Mouse (Mus musculus) cerebellum, adult 18-20 months (tissue): Measurements from ENCODE around the gene Stra6.

Experiments used
- DNase-seq, 2 experiments: peaks; one replicate each; pipeline ENCODE4 v3.0.0; 2021

Stra6 gene

DNA sequence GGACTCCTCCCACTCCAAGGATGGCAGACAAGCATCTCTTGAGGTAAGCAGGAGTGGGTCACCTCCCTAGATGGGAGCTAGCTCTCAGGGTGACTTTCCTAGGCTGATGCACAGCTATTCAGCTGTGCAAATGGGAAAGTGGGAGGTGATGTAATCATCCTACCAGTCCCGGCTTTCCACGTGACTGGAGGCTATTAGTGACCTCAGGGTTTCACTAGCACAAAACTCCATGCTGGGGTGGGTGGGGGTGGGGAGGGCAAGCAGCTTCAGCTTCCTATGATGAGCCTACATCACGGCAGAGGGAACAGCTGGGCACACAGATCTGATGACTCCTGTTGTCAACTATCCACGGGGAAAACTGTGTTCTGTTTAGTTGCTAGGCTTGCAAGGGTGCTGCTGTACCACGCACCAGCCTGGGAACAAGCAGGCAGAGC is 111.2 kb downstream of the Stra6 start:
- no peak for DNase-seq

DNA sequence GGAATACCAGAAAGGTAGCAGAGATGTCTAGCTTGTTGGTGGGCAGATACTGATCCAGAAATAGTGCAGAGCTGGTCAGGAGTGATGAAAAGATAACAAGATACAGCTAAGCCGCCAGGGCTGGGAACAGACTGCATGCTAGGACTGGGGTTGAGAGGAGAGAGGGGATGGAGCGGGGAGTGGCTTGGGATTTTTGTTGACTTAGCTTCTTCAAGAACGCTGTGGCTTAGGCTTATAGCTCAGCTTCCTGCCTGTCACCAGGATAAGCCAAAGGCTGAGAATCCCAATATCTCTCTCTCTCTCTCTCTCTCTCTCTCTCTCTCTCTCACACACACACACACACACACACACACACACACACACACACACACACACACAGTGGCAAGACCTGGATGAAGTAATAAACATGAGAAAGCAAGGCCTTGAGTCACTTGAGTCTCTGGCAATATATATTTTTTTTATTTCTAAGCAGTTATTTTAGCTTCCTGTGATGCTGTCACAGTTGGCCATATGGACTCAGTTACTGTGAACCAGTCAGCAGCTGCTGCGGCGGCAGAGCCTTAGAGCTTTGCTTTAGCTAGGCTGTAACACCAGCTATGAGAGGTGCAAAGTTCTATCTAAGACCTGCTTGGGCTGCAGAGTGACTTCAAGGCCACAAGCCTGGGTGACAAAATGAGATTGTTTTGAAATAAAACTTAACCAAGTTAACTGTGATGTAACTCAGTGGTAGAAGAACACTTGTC is 112.3 kb downstream of the Stra6 start:
- no peak for DNase-seq

DNA sequence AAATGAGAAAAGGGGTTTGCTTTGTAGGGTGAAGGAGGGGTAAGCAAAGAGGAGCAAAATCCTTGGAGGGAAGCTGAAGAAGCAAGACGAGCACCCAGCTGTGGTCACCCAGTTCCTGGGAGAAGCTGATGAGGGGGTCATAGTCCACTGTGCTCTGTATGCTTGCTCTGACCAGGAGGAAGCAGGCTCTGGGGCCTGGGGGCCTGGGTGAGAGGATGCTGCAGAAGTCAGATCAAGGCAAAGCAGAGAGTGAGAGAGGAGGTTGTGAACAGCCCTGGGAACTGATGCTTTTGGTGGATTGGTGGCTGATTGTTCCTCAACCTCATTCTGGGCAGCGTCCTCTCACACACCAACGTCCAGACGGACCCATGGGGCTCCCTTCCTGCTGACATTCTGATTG is 113.6 kb downstream of the Stra6 start:
- DNase-seq = no peak

DNA sequence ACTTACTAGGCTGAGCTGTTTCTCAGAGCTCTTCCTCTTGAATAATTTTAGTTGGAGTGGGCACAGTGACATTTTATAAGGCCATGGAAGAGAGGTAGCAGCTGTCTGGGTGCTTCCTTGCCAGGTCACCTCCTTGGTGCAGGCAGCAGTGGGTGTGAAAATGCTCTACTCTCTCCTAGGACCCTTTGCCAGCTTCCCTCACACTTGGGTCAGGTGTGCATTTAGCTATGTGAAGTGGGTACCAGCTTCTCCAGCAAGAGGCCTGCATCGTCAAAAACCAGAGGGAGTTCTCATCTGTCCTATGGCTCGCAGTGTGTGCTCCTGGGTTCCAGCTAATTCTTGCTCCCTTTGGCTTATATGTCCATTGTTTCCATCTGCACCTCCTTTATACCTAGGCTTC is 115.8 kb downstream of the Stra6 start:
- DNase-seq = no peak

DNA sequence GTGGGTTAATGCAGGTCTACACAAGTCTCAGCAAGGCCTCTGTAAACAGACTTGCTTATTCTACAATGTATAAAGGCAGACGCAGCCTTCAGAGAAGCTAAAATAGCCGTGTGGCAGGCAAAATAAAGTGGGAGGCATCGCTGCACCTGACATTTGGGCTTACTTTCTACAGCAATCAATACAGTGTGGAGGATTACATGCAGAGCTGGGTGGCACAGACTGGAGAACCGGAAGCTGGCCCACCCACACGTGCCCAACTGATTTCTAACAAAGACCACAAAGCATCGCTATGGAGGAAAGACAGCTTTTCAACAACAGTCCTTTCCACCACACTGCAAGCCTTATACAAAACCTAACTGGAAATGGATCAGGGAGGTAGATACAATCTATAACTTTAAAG is 120.9 kb downstream of the Stra6 start:
- DNase-seq = no peak

DNA sequence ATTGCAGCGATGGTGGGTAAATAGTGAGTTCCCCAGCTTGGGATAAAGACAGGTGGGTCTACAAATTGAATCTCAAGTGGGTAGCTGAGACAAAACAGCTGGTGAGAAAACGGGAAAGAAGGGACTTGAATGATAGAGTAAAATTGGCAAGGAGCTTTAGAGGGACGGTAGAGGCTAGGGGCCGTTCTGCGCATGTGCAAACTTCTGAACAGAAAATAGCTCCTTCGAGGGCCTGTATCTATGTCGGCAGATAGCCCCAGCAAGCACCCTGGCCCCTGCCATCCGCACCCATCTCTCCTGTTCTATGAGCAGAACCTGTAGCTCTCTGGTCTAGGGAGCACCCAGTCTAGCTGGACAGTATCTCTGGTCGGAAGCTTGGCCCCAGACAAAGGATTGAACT is 130.6 kb downstream of the Stra6 start:
- DNase-seq = no peak

DNA sequence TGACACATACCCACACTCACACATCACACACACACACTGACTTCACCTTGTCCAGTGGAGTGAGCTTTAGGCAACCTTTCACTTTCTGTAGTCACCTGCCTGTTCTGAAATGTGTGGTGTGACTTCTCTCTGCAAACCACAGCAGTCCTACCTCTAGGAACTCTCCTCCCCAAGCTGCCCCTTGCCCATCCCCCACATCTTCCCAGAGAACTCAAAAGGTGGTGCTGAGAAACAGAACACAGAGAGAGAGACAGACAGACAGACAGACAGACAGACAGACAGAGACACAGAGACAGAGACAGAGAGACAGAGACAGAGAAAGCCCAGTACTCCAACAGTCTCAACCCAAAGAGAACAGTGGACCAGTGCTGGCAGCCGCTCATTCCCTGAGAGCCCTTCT is 132.1 kb downstream of the Stra6 start:
- DNase-seq = no peak

DNA sequence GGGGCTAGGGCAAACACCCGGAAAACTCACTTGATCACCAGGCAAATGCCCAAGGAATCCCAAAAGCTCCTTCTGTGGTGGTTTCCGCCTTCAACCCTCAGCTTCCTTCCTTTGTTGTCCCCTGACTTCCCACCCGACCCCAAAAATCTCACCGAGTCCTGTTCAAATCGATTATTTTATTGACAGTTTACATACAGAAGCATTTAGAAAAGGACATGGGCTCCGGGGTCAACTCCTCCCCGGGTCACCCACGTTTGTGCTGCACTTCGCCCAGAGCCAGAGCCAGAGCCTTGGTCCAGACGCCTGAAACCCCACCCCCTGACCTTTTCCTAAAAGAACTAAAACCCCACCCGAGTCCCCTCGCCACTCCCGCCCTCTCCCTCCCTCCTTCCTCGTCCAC is 132.6 kb downstream of the Stra6 start:
- DNase-seq = no peak

DNA sequence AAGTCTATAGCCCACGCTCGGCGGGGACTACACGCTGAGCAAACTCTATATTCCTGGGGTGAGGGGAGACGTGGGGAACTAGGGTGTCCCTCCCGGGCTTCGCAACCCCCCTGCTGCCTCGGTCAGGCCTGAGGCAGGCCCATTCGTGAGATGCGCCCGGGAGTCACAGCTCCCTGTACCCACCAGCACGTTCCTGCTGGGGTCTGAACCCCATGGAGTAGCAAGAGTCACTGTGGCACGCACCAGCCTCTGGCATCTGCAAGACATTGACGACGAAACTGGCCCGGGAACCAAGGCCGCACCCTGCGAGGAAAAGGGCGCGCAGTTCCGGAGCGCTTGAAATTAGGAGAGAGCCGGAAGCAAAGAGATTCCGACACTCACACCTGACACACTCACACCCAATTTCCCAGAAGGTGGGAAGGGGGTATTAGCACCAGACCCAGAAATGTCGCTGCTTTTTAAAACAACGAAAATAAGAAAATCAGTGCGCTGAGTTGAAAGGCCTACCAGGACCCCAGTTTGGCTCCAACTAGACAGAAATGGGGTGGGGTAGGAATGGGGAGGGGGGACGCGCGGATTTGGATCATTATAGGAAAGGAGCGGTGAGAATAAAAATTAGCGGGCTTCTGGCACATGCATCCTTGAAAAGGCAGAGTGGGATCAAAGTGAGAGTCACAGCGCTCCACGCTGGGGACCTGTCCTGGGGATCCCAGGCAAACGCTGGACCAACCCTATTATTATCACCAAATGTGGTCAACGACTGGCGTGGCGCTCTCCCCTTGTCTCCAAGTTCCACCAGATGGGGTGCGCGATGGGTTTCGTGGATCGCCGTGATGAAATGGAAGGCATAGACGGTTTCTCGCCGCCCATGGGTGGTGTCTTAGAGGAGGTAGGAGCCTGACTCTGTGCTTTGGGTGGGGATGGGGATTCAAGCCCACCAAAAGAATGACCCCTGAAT is 133.3 kb downstream of the Stra6 start:
- no peak for DNase-seq

DNA sequence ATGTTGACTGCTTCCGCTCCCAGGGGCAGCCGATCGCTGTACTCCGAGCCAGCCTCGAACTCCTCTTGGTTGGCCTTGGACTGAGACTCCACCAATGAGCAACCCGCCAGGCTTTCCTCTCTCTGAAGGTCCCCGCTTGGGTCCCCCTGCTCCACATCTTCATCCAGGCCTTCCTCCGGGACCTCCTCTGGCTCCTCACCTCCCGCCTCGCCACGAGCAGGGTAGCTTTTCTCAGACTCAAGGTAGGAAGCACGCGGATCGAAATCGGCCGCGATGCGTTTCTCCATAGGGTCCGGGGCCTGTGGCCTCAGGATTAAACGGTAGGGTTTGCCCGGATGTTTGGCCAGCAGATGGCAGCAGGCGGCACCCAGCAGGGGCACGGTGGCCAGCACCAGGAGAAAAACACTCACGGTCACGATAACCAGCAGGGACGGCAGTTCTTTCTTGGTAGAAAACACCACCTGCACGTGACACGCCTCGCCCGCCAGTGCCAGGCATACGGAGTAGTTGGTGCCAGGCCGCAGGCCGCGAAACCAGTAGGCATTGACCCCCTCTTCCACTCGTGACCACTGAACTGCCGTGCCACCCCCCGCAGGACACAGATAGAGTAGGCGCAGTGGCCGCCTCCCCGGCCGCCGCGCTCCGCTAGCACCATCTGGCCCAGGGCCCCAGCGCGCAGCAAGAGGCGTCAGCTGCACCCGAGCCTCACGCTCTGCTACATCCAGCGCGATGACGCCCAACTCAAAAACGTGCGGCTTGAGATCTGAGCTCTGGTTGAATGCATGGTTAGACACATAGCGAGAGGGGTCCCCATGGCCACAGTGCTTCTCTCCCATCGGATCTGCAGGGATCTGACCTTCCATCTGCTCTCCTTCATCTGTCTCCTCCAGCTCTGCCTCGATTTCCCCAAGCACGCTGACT is 134.5 kb downstream of the Stra6 start:
- DNase-seq = peak; percentile 46 to 54

DNA sequence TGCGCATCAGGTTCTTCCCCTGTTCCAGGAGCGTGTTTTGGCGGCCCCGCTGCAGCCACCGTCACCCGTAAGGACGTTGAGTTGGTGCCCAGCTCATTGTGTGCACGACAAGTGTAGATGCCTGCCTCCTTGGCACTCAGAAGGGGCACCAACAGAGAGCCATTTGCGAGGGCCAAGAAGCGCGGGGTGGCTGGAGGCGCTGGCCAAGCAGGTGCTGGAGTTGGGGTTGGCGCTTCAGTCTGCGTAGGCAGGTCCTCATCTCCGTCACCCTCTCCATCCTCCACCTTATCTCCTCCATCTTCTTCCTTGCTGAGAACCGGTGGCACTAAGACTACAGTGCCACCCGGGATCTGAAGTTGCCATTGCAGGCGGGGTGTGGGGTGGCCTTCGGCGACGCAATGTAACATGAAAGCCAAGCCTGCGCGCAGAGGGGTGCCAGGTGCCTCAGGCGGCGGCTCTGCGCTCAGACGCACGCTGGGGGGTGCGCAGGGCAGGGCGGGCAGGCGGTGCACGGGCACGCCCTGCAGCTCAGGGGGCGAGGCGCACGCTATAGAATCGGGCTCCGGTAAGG is 135.3 kb downstream of the Stra6 start:
- DNase-seq = peak in 1 of 2 experiments; percentile 22

DNA sequence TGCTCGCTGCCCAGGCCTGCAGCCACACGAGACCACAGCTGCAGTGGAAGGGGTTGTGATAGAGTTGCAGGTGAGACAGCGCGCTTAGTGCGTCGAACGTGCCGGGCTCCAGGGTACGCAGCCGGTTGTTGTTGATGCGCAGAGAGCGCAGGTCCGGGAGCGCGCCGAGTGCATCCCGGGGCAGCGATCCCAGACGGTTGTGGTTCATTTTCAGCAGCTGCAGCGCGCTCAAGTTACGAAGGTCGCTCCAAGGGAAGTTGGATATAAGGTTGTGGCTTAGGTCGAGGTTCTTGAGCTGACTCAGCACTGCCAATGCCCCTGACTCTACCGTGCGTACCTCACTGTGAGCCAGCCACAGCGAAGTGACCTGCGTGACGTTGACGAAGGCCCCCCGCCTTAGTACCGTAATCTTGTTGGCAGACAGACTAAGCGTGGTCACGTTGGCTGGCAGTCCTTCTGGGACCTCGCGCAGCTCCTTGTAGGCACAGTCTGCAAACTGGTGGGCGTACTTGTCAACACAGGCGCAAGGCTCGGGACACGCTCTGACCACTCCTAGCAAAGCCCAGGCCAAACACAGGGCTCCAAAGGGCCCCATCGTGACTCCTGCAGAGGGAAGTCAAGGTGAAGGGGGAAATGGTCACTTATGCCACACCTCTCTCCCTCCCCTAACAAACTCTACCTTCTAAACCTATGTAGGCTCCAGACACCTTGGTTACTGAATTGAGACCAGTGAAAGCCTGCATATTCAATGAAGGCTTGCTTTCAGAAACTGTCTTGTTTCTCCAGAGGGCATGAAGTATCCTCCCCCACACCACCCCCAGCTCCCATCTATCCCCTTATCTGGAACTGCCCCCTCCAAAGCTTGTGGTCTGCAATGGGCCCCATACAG is 136.0 kb downstream of the Stra6 start:
- DNase-seq = no peak

DNA sequence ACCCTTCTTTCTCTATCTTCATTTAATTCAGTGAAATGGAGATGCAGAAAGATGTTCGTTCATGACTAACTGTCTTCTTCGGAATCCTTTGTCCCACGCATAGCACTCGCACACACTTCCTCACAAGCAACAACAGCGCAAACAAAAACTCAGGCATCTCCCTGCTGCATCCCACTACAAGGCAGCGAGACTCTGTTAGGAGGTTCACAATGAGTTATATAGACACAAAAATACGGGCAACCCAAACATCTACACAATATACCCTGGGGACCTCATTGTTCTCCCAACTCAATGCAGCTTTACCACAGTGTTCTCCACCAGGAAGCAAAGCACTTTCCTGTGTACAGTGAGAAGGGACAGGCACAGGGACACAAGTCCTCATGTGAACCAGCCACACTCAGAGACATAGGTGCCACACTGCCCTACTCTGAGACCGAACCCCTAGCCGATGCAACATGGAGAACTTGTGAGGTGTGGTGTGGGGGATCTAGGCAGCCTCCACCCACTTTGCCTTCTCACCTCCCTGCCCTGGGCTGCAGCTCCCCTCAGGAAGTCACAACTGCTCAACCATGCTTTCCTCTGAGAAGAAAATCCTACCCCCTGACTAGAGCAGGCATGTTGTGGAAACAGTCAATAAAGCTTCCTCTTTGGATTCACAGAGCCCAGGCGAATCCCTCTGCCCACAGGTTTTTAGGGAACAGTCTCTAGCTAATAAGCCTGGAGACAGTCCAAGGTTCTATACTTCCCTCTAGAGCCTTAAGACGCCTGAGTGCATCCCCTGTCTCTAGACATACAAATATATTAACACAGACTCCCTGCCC is 136.9 kb downstream of the Stra6 start:
- DNase-seq = no peak

DNA sequence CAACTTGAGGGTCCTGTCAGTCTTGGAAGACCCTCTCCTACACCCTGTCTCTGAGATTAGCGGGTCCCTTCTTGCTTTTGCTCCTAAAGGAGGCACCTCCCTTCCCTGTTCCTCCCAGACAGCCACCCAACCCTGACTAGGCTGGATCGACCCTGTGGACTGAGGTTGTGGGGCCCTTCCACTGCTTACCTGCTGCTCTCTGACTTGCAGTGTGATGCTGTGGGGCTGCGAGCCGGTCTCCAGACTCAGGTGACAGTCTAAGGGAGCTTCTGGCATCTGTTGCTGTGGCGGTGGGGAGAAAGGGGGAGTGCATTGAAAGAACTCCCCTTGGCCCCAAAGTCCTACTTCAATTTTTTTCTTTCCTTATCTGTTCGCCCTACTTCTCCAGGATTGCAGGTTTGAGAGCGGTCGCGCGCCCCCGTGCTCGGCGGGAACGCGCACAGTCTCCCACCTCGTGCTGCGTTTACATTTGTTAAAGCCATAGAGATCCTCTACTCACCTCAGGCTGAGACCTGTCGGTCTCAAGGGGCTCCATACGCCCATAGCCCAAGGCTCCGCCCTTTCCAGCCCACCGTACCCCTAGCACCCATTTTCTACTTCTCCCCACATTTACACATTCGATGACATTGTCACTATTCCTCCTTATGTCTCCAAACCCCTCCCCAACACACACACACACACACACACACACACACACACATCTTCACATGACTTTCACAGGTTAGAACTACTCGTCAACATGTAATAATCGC is 137.7 kb downstream of the Stra6 start:
- no peak for DNase-seq

DNA sequence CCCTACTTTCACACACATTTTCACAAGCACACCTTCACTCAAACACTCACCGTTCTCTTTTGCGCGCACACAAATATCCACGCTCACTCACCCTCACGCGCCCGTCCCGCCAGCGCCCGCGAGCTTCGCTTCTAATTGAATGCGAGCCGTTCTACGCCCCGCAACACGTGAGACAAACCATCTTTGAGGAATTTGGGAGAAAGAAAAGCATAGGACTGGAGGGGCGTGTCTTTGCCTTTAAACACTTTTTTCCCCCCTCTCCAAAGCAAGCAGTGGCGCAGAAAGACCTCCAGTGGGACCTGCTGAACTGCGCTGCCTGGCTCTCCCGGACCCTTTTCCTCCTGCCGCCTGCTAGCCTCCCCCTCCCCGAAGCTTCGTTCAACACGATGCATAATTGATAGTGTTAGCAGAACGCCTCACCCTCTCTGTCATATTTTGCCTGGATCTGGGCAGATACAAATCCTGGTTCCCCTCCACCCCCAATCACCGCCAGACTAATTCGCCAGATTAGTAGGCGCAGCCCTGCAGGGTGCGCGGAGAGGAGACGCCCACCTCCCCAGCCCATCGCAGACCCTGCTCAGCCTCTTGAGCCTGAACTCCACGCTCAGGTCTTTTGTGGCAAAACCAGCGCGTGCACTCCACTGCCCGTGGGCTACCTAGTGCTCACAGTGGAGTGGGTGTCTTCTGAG is 138.4 kb downstream of the Stra6 start:
- no peak for DNase-seq

DNA sequence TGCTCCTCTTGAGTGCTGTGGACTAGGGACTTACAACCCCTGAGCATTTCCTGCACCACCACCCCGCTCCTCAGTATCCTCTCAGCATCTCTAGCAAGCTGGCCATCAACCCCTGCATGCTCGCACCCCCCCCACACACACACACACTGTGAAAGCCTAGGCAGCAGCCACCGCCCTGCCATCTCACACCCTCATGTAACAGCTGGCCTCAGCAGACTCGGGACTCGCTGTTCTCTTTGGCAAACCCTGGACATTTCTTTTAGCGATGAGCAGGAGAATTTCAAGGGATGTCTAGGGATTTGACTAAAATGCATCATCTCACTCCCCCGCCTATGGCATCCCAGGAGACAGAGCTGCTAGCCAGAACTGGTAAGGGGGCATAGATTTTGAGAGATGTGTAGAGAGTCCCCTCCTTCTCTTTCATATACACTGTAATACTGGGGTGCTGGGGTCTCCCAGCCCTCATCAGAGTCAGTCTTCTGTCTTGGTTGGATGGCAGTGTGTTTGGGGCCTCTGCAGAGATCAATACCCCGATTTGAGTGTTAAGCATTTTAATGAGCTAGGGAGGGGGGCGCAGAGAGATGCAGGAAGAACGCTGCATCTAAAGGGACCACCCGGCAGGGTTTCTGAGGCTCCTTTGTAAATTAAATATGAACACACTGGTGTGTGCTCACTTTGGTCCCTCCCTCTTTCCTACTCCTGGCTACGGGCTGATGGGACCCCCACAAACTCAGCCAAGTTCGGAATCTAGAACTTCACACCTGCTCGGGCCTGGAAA is 139.3 kb downstream of the Stra6 start:
- no peak for DNase-seq
